Mouse (Mus musculus): ENCODE data around the gene Zfp87.

Gene Zfp87

GRCm38 (mm10) chr13:67525753-67526410, at the start of gene Zfp87, which contains the start of gene Gm26965:
Gene Zfp87, minus strand, starts transcription at chr13:67526177.
Gene Gm26965, minus strand, starts transcription at chr13:67526151.
- ATAC-seq (ENCODE audit: insufficient number of reproducible peaks, low FRiP score, low TSS enrichment): peak; percentile 99

DNA sequence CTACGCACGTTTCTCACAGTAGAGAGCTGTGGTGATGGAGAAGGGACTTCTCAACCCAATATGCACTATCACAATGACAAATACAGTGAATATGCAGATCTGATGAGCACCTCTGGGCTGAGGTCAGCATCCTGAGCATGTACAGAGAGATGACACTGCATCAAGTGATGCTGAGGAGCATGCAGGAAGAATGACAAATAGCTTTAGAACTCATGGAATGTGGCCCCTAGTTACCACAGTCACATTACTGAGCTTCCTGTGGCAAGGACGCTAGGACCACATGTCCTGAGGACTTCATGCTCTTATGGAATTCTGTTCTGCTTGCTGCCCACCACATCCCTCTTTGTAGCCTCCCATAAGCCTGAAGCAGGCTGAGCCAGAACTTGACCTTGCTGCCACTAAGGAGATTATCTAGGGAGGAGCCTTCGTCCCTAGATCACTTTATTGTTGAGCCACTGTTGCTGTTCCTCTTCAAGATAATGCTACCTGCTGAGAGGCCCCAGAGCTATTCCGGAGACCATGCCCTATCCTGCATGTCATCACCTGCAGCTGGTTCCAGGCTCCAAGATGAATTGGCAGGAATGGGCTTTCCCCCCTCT, 46.7 kb upstream of the Zfp87 start:
- ATAC-seq (ENCODE audit: insufficient number of reproducible peaks, low FRiP score, low TSS enrichment): no peak

DNA sequence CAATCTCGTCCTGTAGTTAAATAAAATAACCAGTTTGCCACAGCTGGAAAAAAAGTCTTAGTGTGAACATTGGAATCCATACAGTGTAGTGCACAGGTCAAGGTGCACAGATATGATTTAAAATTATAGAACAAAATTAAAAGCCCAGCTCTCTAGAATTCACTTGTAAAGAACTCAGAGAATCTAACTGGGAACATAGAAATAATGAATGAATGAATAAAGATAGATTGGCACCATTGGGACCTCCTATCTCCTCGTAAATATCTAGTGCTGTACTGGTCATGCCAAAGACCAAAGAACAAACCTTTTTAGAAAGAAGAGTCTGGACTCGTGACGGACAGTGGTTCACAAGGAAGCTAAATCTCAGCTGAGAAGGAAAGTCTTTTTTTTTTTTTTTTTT, 27.8 kb upstream of the Zfp87 start, which contains the start of gene Zfp748:
Gene Zfp748 (minus strand): TSS at position 101 of the 400 bp plus-strand sequence.
- no peak for ATAC-seq (ENCODE audit: insufficient number of reproducible peaks, low FRiP score, low TSS enrichment)

GRCm38 (mm10) chr13:67552505-67553346, 26.7 kb upstream of the Zfp87 start:
- peak; percentile 100 for ATAC-seq (ENCODE audit: insufficient number of reproducible peaks, low FRiP score, low TSS enrichment)

DNA sequence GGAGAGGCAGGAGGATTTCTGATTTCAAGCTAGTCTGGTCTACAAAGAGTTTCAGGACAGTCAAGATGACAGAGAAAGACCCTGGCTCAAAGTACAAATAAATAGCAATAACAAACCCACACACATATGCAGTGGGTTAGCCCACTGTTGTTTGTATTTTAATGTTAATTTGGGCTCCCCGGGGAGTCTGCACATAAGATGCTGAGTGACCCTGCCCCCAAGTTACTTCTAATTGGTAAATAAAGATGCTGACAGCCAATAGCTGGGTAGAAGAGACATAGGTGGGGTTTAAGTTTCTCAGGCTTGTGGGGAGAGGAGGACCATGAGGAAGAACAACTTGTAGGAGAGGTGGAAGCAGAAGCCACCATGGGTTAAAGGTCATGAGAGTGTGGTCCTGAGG, 20.0 kb upstream of the Zfp87 start:
- ATAC-seq (ENCODE audit: insufficient number of reproducible peaks, low FRiP score, low TSS enrichment): no peak

- ATAC-seq (ENCODE audit: insufficient number of reproducible peaks, low FRiP score, low TSS enrichment): no peak
Measured at GRCm38 (mm10) chr13:67527049-67527730, 1.2 kb upstream of the Zfp87 start.

GRCm38 (mm10) chr13:67500908-67501307, 25.1 kb downstream of the Zfp87 start:
- no peak for ATAC-seq (ENCODE audit: insufficient number of reproducible peaks, low FRiP score, low TSS enrichment)

GRCm38 (mm10) chr13:67500084-67500719, 25.8 kb downstream of the Zfp87 start, which contains the start of gene Zfp58:
Gene Zfp58, minus strand, starts transcription at chr13:67500555.
- peak; percentile 99 for ATAC-seq (ENCODE audit: insufficient number of reproducible peaks, low FRiP score, low TSS enrichment)

DNA sequence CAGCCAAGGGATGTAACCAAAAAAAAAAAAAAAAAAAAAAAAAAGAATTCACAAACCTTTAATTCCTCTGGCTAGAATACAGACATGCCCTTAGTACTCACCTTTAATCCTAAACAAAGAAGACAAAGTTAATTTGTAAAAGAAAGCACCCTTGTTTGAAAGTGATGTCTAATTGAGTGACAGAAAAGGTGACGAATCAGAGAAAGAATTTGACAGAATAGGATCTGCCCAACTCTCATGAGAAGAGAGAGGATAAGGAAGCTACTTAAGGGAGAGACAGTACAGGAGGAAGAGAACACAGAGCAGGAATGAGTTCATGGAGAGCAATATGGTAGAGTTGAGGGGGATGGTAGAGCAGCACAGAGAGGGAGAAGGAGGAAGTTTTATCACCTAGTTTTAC, 30.3 kb downstream of the Zfp87 start:
- no peak for ATAC-seq (ENCODE audit: insufficient number of reproducible peaks, low FRiP score, low TSS enrichment)

GRCm38 (mm10) chr13:67484424-67484811, 41.6 kb downstream of the Zfp87 start:
- peak; percentile 27; the same call in 1 of the 2 replicates for ATAC-seq (ENCODE audit: insufficient number of reproducible peaks, low FRiP score, low TSS enrichment)

DNA sequence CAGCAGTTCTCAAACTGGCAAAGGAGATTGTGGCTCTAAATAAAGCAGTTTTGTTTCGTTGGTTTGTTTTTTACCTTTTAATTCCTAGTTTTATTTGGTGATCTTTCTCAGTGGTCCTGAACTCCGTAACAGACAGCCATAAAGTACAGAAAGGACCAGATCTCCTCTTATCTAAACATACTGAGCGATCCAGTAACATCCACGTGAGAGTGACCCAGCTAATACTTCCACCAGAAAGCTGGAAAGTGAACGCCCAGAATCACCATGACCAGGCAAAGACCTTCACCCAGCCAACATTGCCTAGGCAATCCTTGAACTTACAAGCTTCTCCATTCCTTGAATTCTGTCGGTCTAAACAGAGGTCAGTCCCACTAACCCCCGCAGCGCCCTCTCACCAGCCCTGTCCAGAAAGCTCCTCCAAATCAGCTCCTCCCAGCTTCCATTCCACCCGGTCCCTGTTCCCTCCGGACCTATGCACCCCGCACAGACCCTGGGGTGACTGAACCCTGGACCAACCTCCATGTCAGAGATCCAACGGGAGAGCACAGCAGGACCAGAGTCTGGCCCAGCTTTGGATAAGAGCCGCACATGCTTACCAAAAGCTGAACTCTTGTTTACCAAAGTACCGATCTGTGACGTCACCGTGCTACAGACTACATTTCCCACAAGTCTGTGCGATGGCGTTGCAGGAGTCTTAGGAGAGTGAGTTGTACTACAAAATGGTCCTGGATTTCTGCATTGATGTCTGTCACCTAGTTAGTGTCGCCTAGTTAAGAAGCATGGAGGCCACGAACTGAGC, 42.2 kb downstream of the Zfp87 start, which contains the start of gene Zfp874b:
Gene Zfp874b (minus strand): TSS at position 634 of the 799 bp plus-strand sequence.
- peak; percentile 96 for ATAC-seq (ENCODE audit: insufficient number of reproducible peaks, low FRiP score, low TSS enrichment)

- no peak for ATAC-seq (ENCODE audit: insufficient number of reproducible peaks, low FRiP score, low TSS enrichment)
Measured at GRCm38 (mm10) chr13:67481528-67481927, 44.4 kb downstream of the Zfp87 start.

DNA sequence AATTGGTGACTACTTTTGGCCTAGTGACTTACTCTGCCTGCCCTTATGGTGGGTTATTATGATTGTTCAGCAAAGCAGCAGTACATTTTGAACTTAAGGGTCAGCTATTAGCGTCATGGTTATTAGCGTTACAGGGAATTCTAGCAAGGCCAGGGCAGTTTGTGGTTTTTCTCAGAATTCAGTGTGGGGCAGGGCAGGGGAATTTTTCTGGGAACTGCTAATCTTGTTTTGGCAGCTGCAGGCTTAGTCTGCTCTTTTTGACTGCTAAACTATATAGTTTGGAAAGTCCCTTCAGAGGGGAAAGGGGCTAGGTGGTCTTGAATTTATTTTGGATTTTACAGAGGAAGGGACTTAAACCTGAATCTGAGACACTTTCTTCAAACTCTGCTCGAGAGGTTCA, 56.7 kb downstream of the Zfp87 start:
- no peak for ATAC-seq (ENCODE audit: insufficient number of reproducible peaks, low FRiP score, low TSS enrichment)
